Mouse (Mus musculus) MEL (cell line): Measurements from ENCODE around the gene Bmf. TPM values are rescaled to one million over a fixed set of nuclear protein-coding genes. Genes with fewer than 3 reads are reported as not detected.

Experiments
- DNase-seq: peaks from one replicate; pipeline ENCODE4 v3.0.0; 2011; ENCODE audit warnings: low read depth, low spot score
- H3K27ac ChIP-seq: 2 replicates; pipeline ENCODE4 v1.5.1; 2012; ENCODE audit warnings: low read depth, mild to moderate bottlenecking, control low read depth, low read length, moderate library complexity; ENCODE audit not compliant: control insufficient read depth
- H3K27me3 ChIP-seq, 2 experiments: fragments of 150-350 bp in 1 of 2; sonication (generic) in 1 of 2; 2 replicates each; pipeline ENCODE4 v1.6.1; 2012; ENCODE audit warnings: low read length in 2 of 2, mild to moderate bottlenecking in 2 of 2, improper control_type of control experiment in 1 of 2, moderate library complexity in 1 of 2; ENCODE audit not compliant: insufficient read depth in 2 of 2, control insufficient read depth in 1 of 2
- H3K36me3 ChIP-seq, 2 experiments: 2 replicates each; pipeline ENCODE4 v1.6.1; 2012 to 2014; ENCODE audit warnings: low read length in 2 of 2, improper control_type of control experiment in 1 of 2, inconsistent platforms in 1 of 2, mild to moderate bottlenecking in 1 of 2; ENCODE audit not compliant: insufficient read depth in 2 of 2, control insufficient read depth in 1 of 2
- H3K4me1 ChIP-seq, 2 experiments: fragments of 150-350 bp in 1 of 2; sonication (generic) in 1 of 2; 2 replicates each; pipeline ENCODE4 v1.6.1; 2012; ENCODE audit warnings: low read length in 2 of 2, improper control_type of control experiment in 1 of 2, mild to moderate bottlenecking in 1 of 2; ENCODE audit not compliant: insufficient read depth in 2 of 2, control insufficient read depth in 1 of 2
- H3K4me3 ChIP-seq, 2 experiments: fragments of 150-350 bp in 1 of 2; sonication (generic) in 1 of 2; 2 replicates each; pipeline ENCODE4 v1.5.1; 2012; ENCODE audit warnings: low read depth in 2 of 2, low read length in 2 of 2, mild to moderate bottlenecking in 2 of 2, moderate library complexity in 2 of 2, control low read depth in 1 of 2, improper control_type of control experiment in 1 of 2; ENCODE audit not compliant: control insufficient read depth in 1 of 2, insufficient read depth in 1 of 2
- H3K79me2 ChIP-seq: 2 replicates; pipeline ENCODE4 v1.6.1; 2012; ENCODE audit warnings: mild to moderate bottlenecking, low read length, moderate library complexity; ENCODE audit not compliant: control insufficient read depth, poor library complexity, insufficient read depth
- H3K9ac ChIP-seq: 2 replicates; pipeline ENCODE4 v1.6.1; 2012; ENCODE audit warnings: low read depth, mild to moderate bottlenecking, control low read depth, low read length, moderate library complexity; ENCODE audit not compliant: control insufficient read depth, poor library complexity, severe bottlenecking
- H3K9me3 ChIP-seq: fragments of 150-350 bp; sonication (generic); replicated peaks from 2 replicates; pipeline ENCODE4 v1.6.1; 2012; ENCODE audit warnings: mild to moderate bottlenecking, low read length, improper control_type of control experiment, moderate library complexity; ENCODE audit not compliant: insufficient read depth
- CHD1 ChIP-seq: IDR thresholded peaks from 2 replicates; pipeline ENCODE4 v1.6.1; 2012; ENCODE audit warnings: low read depth, mild to moderate bottlenecking, inconsistent platforms, low read length, improper control_type of control experiment
- E2F4 ChIP-seq: IDR thresholded peaks from 2 replicates; pipeline ENCODE4 v1.6.1; 2011; ENCODE audit warnings: low read depth, low read length, improper control_type of control experiment, borderline replicate concordance
- ELF1 ChIP-seq: IDR thresholded peaks from 2 replicates; pipeline ENCODE4 v1.6.1; 2014; ENCODE audit warnings: low read depth, mild to moderate bottlenecking, inconsistent platforms, low read length, improper control_type of control experiment, moderate library complexity
- EP300 ChIP-seq, 2 experiments: IDR thresholded peaks; 2 replicates each; pipeline ENCODE4 v1.6.1; 2011; ENCODE audit warnings: improper control_type of control experiment in 2 of 2, low read length in 2 of 2, low read depth in 1 of 2, mild to moderate bottlenecking in 1 of 2
- ETS1 ChIP-seq: IDR thresholded peaks from 2 replicates; pipeline ENCODE4 v1.6.1; 2012; ENCODE audit warnings: low read depth, mild to moderate bottlenecking, inconsistent platforms, low read length, improper control_type of control experiment, moderate library complexity
- GABPA ChIP-seq: IDR thresholded peaks from 2 replicates; pipeline ENCODE4 v1.6.1; 2012; ENCODE audit warnings: low read depth, mild to moderate bottlenecking, inconsistent platforms, low read length, improper control_type of control experiment, moderate library complexity
- GATA1 ChIP-seq: IDR thresholded peaks from 2 replicates; pipeline ENCODE4 v1.6.1; 2011; ENCODE audit warnings: low read depth, low read length, improper control_type of control experiment
- HCFC1 ChIP-seq: IDR thresholded peaks from 2 replicates; pipeline ENCODE4 v1.6.1; 2012; ENCODE audit warnings: low read depth, mild to moderate bottlenecking, inconsistent platforms, low read length, improper control_type of control experiment, moderate library complexity
- JUND ChIP-seq: IDR thresholded peaks from 2 replicates; pipeline ENCODE4 v1.6.1; 2011; ENCODE audit warnings: low read depth, mild to moderate bottlenecking, improper control_type of control experiment, low read length
- KAT2A ChIP-seq: conservative IDR thresholded peaks from 2 replicates; pipeline ENCODE4 v1.6.1; 2012; ENCODE audit warnings: low read depth, low read length, improper control_type of control experiment, inconsistent platforms
- MAZ ChIP-seq: IDR thresholded peaks from 2 replicates; pipeline ENCODE4 v1.6.1; 2012; ENCODE audit warnings: low read depth, mild to moderate bottlenecking, inconsistent platforms, low read length, improper control_type of control experiment
- MEF2A ChIP-seq: IDR thresholded peaks from 2 replicates; pipeline ENCODE4 v1.6.1; 2014; ENCODE audit warnings: low read depth, mild to moderate bottlenecking, inconsistent platforms, low read length, improper control_type of control experiment; ENCODE audit not compliant: poor library complexity, insufficient replicate concordance, severe bottlenecking; ENCODE audit errors: extremely low read depth
- MYB ChIP-seq: IDR thresholded peaks from 2 replicates; pipeline ENCODE4 v1.6.1; 2011; ENCODE audit warnings: mild to moderate bottlenecking, low read depth, low read length, improper control_type of control experiment
- MYC ChIP-seq: IDR thresholded peaks from 2 replicates; pipeline ENCODE4 v1.6.1; 2011; ENCODE audit warnings: low read depth, mild to moderate bottlenecking, low read length, improper control_type of control experiment, moderate library complexity
- NRF1 ChIP-seq: IDR thresholded peaks from 2 replicates; pipeline ENCODE4 v1.6.1; 2014; ENCODE audit warnings: low read depth, mild to moderate bottlenecking, inconsistent platforms, low read length, improper control_type of control experiment, moderate library complexity; ENCODE audit not compliant: poor library complexity, insufficient read depth, severe bottlenecking
- POLR2A ChIP-seq, 2 experiments: IDR thresholded peaks; 2 replicates each; pipeline ENCODE4 v1.6.1; 2011 to 2012; ENCODE audit warnings: low read length in 2 of 2, mild to moderate bottlenecking in 2 of 2, control low read depth in 1 of 2, improper control_type of control experiment in 1 of 2, low read depth in 1 of 2, moderate library complexity in 1 of 2; ENCODE audit not compliant: control insufficient read depth in 1 of 2, insufficient read depth in 1 of 2, poor library complexity in 1 of 2
- POLR2AphosphoS2 ChIP-seq: IDR thresholded peaks from 2 replicates; pipeline ENCODE4 v1.6.1; 2011; ENCODE audit warnings: low read length, improper control_type of control experiment
- POLR2AphosphoS5 ChIP-seq: IDR thresholded peaks from 2 replicates; pipeline ENCODE4 v1.6.1; 2012; ENCODE audit warnings: low read depth, borderline replicate concordance, mild to moderate bottlenecking, inconsistent platforms, low read length, moderate library complexity, mixed read lengths
- RCOR1 ChIP-seq: IDR thresholded peaks from 2 replicates; pipeline ENCODE4 v1.6.1; 2012; ENCODE audit warnings: low read depth, mild to moderate bottlenecking, inconsistent platforms, low read length, improper control_type of control experiment
- SIN3A ChIP-seq: IDR thresholded peaks from 2 replicates; pipeline ENCODE4 v1.6.1; 2012; ENCODE audit warnings: low read length, improper control_type of control experiment, inconsistent platforms
- SMC3 ChIP-seq: IDR thresholded peaks from 2 replicates; pipeline ENCODE4 v1.6.1; 2011; ENCODE audit warnings: low read depth, low read length, improper control_type of control experiment
- TAL1 ChIP-seq: IDR thresholded peaks from 2 replicates; pipeline ENCODE4 v1.6.1; 2012; ENCODE audit warnings: mild to moderate bottlenecking, inconsistent platforms, low read length, moderate library complexity, mixed read lengths
- TBP ChIP-seq: IDR thresholded peaks from 2 replicates; pipeline ENCODE4 v1.8.0; 2011; ENCODE audit warnings: low read depth, low read length, improper control_type of control experiment
- TCF12 ChIP-seq: IDR thresholded peaks from 2 replicates; pipeline ENCODE4 v1.6.1; 2014; ENCODE audit warnings: low read depth, mild to moderate bottlenecking, inconsistent platforms, low read length, improper control_type of control experiment, moderate library complexity
- UBTF ChIP-seq: IDR thresholded peaks from 2 replicates; pipeline ENCODE4 v1.6.1; 2012; ENCODE audit warnings: low read depth, mild to moderate bottlenecking, inconsistent platforms, low read length, improper control_type of control experiment, moderate library complexity, borderline replicate concordance; ENCODE audit not compliant: insufficient read depth
- USF1 ChIP-seq: IDR thresholded peaks from 2 replicates; pipeline ENCODE4 v1.6.1; 2014; ENCODE audit warnings: low read depth, mild to moderate bottlenecking, inconsistent platforms, low read length, improper control_type of control experiment, moderate library complexity
- ZC3H11A ChIP-seq: IDR thresholded peaks from 2 replicates; pipeline ENCODE4 v1.6.1; 2012; ENCODE audit warnings: low read depth, mild to moderate bottlenecking, inconsistent platforms, low read length, improper control_type of control experiment
- ZKSCAN1 ChIP-seq: IDR thresholded peaks from 2 replicates; pipeline ENCODE4 v1.6.1; 2012; ENCODE audit warnings: low read depth, mild to moderate bottlenecking, inconsistent platforms, low read length, improper control_type of control experiment, moderate library complexity
- ZMIZ1 ChIP-seq: IDR thresholded peaks from 2 replicates; pipeline ENCODE4 v1.6.1; 2012; ENCODE audit warnings: low read depth, mild to moderate bottlenecking, inconsistent platforms, low read length, improper control_type of control experiment, moderate library complexity
- polyA plus RNA-seq, 2 experiments: library from polyadenylated mRNA; stranded (reverse) in 1 of 2; unstranded in 1 of 2; fragments of >175 nt in 1 of 2; fragments of >200 nt in 1 of 2; gene quantifications; 2 replicates each; pipeline versions ENCODE4 v1.2.1 to v1.2.4; 2012; ENCODE audit warnings: low replicate concordance in 2 of 2, low read depth in 1 of 2; ENCODE audit not compliant: insufficient read length in 2 of 2, insufficient read depth in 1 of 2, missing spikeins in 1 of 2
- total RNA-seq: library from RNA; depleted of rRNA; stranded (reverse); fragments of 300-350 nt; gene quantifications from 2 replicates; pipeline ENCODE4 v1.2.3, GENCODE M21; 2012

Gene Bmf
- total and polyA plus RNA-seq, 3 experiments, result 0.39 to 0.50 TPM; not detected in 1

DNA sequence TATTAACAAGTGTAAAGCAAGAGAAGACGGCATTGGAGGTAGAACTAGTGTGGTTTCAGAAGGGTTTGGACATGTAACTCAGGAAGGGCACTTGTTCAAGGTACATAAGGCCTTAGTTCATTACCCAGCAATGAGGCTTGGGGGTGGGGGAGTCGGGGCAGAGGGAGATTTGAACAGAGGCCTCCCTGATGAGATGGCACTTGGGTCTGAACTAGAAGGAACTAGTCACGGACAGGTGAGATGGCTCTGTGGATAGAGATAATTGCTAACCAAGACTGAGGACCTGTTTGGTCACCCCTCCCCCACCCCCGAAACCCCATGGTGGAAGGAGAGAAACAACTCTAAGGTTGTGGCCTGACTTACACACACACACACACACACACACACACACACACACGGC lies 49.6 kb upstream of the Bmf start:
- DNase-seq, result peak; percentile 47

DNA sequence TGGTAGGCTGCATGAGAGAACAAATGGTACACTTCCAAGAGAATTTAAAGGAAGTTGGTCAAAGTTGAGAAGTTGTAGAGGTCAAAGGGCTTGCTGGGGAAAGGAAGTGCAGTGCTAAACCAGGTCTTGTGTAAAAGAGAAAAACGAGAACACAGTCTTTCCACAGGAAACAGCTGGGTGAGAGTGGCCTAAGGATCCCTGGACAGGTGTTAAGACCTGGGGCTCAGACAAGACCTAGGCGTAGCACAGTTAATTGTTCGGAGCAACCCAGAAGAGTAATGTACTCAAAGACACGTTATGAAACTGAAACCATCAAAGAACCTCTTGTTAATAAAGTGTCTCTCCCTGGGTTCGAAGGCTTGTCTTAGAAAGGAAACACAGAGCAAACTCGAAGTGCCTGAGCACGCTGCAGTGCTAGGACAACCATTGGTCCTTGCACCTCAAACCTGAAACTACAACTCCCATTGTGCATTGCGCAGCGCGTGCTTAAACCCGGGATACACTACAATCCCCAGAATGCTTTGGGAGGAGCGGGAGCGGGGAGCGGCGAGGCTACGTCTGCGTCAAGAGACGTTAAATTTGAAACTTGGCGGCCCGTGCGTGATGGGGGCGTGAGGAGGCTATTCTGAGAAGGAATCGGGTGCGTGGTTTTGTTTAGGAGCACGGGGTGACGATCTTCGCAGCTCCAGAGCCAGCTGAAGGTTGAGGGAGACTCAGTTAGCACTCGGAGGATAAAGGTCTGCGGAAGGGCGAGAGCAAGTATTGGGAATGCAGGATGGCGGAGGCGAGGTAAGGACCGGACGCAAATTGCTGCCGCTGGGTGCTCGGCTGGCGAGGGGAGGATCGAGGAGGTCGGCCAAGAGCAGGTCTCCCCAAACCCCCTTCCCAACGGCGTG lies 48.4 kb upstream of the Bmf start, which contains the start of gene Bub1b:
Bub1b (plus strand) TSS at position 539 of the 896 bp plus-strand sequence.
- H3K4me1 ChIP-seq, result peaks cover 7% of the 10 kb centered on the region in 2 experiments; a peak in 2 of 4 replicates
- H3K27ac ChIP-seq, result peak within 1 kb of the TSS; percentile 65
- H3K9me3 ChIP-seq, result no peaks in the 10 kb centered on the region
- peak within 1 kb of the TSS; percentile 93 to 100 for H3K4me3 ChIP-seq
- peaks cover 8 to 18% of the 10 kb centered on the region in 2 experiments; a peak in 3 of 4 replicates for H3K36me3 ChIP-seq
- H3K27me3 ChIP-seq, result no peaks in the 10 kb centered on the region
- peak; percentile 97 for DNase-seq
- peaks cover 36% of the 10 kb centered on the region for H3K79me2 ChIP-seq
- H3K9ac ChIP-seq, result peak within 1 kb of the TSS; percentile 80
- no peak for TF ChIP-seq RCOR1
- peak; percentile 68 for TF ChIP-seq ZMIZ1
- no peak; the same call in 1 of the 2 replicates for TF ChIP-seq ETS1
- TF ChIP-seq UBTF, result no peak
- peak; percentile 63; the same call in 1 of the 2 replicates for TF ChIP-seq E2F4
- no peak for TF ChIP-seq MEF2A
- TF ChIP-seq GABPA, result no peak
- TF ChIP-seq POLR2A (IDR thresholded peaks at IDR 0.05; ENCODE audit: control insufficient read depth in 1 of 2, insufficient read depth in 1 of 2, low read depth in 1 of 2, low read length in 2 of 2, poor library complexity in 1 of 2), result peak; percentile 66 to 86; a peak in 3 of 4 replicates
- no peak for TF ChIP-seq ZC3H11A
- no peak for TF ChIP-seq CHD1
- TF ChIP-seq USF1, result peak; percentile 30; the same call in 1 of the 2 replicates
- TF ChIP-seq HCFC1, result peak; percentile 95
- peak; percentile 63; the same call in 1 of the 2 replicates for TF ChIP-seq POLR2AphosphoS2
- peak; percentile 56; the same call in 1 of the 2 replicates for TF ChIP-seq NRF1
- no peak for TF ChIP-seq TAL1
- TF ChIP-seq TBP, result peak; percentile 67
- no peak for TF ChIP-seq JUND
- no peak for TF ChIP-seq SMC3
- TF ChIP-seq MYC, result peak; percentile 91
- TF ChIP-seq GATA1, result no peak
- peak; percentile 63 for TF ChIP-seq ELF1
- peak; percentile 96 for TF ChIP-seq SIN3A
- TF ChIP-seq MAZ, result peak; percentile 79
- no peak for TF ChIP-seq POLR2AphosphoS5
- TF ChIP-seq EP300 (IDR thresholded peaks at IDR 0.05; ENCODE audit: low read depth in 1 of 2, low read length in 2 of 2), result no peak
- peak; percentile 92 for TF ChIP-seq KAT2A

More for the DNA sequence above, 49.6 kb upstream of the Bmf start:
- Histone ChIP-seq H3K9me3 (no peaks in the 10 kb centered on the region), H3K36me3 (peaks cover 13 to 18% of the 10 kb centered on the region in 2 experiments), H3K27me3 (no peaks in the 10 kb centered on the region), H3K79me2 (peaks cover 42% of the 10 kb centered on the region), H3K4me1 (peaks cover 7% of the 10 kb centered on the region in 2 experiments; a peak in 2 of 4 replicates), H3K9ac (peak overlapping the region; percentile 80), H3K4me3 (peak overlapping the region; percentile 93 to 100), H3K27ac (no peak overlapping the region; the same call in 1 of the 2 replicates)
- TF ChIP-seq TCF12 (no peak), ETS1 (no peak), ZKSCAN1 (no peak), E2F4 (no peak), MEF2A (no peak), KAT2A (no peak), MYB (no peak), CHD1 (no peak)
